Mouse (Mus musculus) left cerebral cortex, adult 18-20 months (tissue): Measurements from ENCODE around the gene Rtn4rl2. TPM values are rescaled to one million over a fixed set of nuclear protein-coding genes. Genes with fewer than 3 reads are reported as not detected.
"Not testable (repeated sequence)": the region's sequence is repeated elsewhere in the genome, so short reads cannot be mapped to it uniquely, and the experiment has no call there.

Source experiments
- DNase-seq, 2 experiments: peaks; one replicate each; pipeline ENCODE4 v3.0.0; 2021 to 2022; ENCODE audit warnings: low spot score in 2 of 2, mixed read lengths in 1 of 2
- long read RNA-seq, 2 experiments: library from polyadenylated mRNA; stranded (forward); transcript quantifications; one replicate each; pipeline ENCODE4 v2.0.0; 2021
- total RNA-seq, 2 experiments: library from RNA; stranded (reverse); gene quantifications; 2 replicates each; pipeline ENCODE4 v1.2.3; 2021

Gene Rtn4rl2
- total RNA-seq: 10 to 100 TPM; 91.9 to 95.9 TPM
- long read RNA-seq, experiment 1, transcript Rtn4rl2-203 (3 exons, 1,303 nt): major isoform, 103 of 173 reads
- long read RNA-seq, experiment 1, partial matches to known transcripts: 8 of 173 reads
- long read RNA-seq, experiment 1, other reads (novel, unspliced or antisense): 62 of 173 reads
- long read RNA-seq, experiment 2, transcript Rtn4rl2-203 (3 exons, 1,303 nt): major isoform, 66 of 96 reads
- long read RNA-seq, experiment 2, partial matches to known transcripts: 3 of 96 reads
- long read RNA-seq, experiment 2, other reads (novel, unspliced or antisense): 27 of 96 reads

GRCm38 (mm10) chr2:84886234-84886731, at the start of gene Rtn4rl2:
TSS of gene Rtn4rl2 (minus strand) at chr2:84886710.
- DNase-seq: no peak

GRCm38 (mm10) chr2:84935065-84935464, 48.6 kb upstream of the Rtn4rl2 start:
- no peak for DNase-seq

GRCm38 (mm10) chr2:84934649-84935007, 48.1 kb upstream of the Rtn4rl2 start:
- DNase-seq: no peak

DNA sequence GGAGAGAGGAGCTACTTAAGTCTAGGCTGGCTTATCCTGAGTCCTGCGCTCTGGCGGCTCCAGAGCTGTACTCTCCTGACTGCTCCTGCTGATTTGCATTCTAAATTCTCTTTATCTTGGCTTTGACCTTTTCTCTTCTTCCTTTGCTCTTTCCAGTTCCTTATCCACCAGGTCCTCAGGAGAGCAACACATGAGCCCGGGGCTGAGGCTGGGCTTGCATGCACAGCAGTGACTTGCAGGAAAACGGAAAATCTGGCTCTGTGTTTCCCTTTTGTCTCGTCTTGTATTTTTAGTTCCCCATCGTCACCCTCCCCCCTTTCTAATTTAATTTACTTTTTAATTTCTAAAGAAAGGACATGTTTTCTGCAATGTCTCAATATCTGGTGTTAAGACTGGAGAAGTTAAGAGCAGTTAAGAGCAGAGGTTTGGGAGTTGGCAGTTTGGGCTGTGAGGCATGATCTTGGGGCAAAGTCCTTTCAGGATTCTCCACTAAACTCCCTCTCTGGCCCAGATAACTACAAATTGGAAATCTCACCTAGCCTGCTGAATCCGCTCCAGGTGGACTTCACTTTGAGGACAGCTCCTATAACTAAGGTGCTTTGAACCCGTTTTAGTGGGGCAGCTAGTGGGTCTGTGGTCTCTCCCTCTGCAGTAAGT, 47.6 kb upstream of the Rtn4rl2 start:
- DNase-seq: no peak

- DNase-seq: no peak
Measured at GRCm38 (mm10) chr2:84930186-84930585, 43.7 kb upstream of the Rtn4rl2 start.

GRCm38 (mm10) chr2:84919601-84920108, 33.1 kb upstream of the Rtn4rl2 start:
- no peak for DNase-seq

DNA sequence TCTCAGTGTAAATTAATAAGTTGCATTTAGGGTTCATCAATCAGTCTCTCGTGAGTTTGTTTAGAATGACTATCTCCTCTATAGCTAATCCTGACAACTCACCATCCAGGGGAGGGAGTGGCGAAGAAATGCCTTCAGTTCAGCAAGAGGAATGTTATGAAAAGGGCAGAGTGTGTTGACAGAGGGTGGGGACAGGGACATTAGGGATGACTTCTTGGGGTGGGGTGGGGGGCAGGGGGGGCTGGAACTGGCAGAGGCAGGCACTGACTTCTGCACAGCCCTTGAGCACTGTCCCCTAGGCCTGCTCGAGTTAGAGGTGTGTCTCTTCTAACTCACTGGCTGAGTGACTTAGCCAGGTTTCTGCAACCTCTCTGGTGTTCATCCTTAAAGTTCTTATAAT, 31.7 kb upstream of the Rtn4rl2 start:
- no peak for DNase-seq

GRCm38 (mm10) chr2:84916548-84917320, 30.2 kb upstream of the Rtn4rl2 start:
- DNase-seq: peak in 1 of 2 experiments; percentile 6

GRCm38 (mm10) chr2:84915330-84915729, 28.8 kb upstream of the Rtn4rl2 start:
- no peak for DNase-seq

GRCm38 (mm10) chr2:84913881-84914280, 27.4 kb upstream of the Rtn4rl2 start:
- no peak for DNase-seq

DNA sequence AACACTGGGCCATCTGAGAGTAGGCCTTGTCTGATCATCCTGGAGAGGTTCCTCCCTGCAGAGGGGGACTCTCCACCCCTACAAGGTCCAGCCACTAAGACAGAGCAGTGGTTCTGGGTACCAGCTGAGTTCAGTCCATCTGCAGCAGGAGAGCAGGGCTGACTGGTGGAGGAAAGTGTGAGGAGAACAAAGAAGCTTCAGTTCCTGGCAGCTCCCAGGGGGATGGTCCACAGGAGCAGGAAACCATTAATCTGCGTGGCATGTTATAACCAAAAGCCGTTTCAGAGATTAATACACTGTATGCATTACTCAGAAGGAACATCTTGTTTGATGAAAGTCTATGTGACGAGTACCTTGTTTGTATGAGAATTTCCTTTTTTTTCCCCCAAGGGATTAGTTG, 26.2 kb upstream of the Rtn4rl2 start:
- no peak for DNase-seq

DNA sequence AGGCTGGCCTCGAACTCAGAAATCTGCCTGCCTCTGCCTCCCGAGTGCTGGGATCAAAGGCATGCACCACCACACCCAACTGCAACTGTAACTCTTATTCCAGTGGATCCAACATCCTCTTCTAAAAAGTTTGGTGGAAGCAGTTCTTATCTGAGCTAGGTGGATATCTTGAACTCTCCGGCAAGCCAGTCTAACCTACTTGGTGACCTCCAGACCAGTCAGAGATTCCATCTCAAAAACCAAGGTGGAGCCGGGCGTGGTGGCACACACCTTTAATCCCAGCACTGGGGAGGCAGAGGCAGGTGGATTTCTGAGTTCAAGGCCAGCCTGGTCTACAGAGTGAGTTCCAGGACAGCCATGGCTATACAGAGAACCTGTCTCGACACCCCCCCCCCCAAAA, 10.2 kb upstream of the Rtn4rl2 start:
- DNase-seq: not testable (repeated sequence)

GRCm38 (mm10) chr2:84895495-84896198, 9.1 kb upstream of the Rtn4rl2 start:
- DNase-seq: no peak

GRCm38 (mm10) chr2:84893359-84893758, 6.8 kb upstream of the Rtn4rl2 start:
- DNase-seq: no peak

DNA sequence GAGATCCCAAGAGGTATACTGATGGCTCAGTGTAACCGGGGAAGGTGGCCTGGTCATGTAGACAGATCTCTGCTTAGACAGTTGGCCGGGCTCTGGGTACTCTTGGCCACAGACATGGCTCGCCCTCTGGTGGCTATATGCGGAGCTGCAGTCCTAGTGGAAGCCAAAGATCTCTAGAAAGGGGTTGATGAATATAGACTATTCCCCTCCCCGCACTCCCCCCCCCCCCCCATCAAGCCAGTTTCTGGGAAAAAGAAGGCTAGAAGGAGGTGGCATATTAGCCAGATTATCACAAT, 3.5 kb upstream of the Rtn4rl2 start:
- peak; percentile 77 to 78 for DNase-seq

DNA sequence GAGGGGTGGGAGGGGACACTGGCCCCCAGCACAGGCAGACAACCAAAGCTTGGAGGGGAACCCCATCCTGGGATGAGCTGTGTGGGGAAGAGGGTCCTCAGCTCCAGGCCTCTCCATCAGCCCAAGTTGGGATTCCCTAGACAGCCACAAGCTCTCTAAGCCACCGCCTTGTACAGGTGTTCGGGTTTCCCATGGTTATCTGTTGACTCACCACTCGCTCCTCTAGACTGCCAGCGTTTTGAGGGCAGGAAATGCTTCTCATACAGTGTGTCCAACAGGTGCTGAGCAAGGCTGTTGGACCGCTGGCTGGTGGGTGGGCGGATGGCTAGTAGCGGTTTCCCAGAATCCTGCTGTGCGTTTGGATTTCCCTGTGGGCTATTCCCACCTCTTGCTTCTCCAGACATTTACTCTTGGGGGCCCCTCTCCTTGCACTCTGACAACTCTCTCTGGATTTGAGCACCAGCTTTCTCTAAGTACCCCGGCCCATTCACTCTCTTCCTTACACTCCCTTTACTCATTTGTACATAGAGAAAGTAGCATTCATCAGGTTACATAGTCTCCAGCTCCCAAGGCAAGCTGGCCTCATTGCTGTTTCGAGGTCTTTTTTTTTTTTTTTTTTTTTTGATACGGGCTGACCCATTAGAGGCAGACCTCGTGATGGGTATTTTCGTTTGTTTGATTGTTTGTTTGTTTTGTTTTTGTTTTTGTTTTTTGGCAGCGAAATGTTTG, 3.0 kb upstream of the Rtn4rl2 start:
- no peak for DNase-seq

GRCm38 (mm10) chr2:84888657-84889315, 2.3 kb upstream of the Rtn4rl2 start:
- peak; percentile 74 to 79 for DNase-seq

DNA sequence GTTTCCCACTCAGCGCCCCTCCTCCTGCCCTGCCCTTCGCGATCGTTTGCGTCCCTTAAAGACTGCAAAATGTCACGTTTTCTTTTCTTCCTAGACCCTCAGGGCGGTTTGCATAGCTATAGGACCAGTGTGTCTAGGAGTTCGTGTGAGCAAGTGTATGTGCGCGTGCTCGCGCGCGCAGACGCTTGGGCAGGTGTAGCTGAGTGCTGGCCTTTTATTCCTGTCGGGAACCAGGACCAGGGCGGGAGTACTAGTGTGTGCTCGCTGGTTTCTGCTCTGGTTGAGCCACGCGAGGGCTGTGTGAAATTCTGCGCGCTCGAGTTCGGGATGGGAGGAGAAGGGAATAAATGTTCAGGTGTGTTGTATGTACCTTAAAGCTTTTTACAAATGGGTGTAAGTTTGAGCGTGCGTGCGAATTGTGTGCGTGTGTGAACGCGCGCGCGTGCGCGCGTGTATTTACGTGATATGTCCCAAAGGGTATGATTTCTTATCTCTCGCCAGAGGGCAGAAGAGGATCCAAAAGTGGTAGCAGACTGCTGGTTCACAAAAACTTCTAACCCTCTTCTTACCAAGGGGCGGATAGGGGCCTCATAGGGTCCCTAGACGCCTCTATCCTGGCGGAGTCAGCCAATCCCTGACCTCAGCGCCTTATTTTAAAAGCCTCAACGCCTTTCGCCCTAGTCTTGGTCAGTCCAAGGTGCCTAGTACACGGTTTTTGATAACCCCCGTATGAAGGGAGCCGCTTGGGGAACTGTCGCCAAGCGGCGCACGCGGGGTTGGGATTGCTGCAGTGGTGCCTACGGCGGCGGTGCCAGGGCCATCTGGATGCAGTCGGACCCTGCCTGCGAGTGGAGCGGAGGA, 1.1 kb upstream of the Rtn4rl2 start:
- peak in 1 of 2 experiments; percentile 70 for DNase-seq

GRCm38 (mm10) chr2:84886821-84887281, 341 bp upstream of the Rtn4rl2 start:
- DNase-seq: no peak
